Mouse (Mus musculus) thymus, postnatal 36 days (tissue): Measurements from ENCODE around the gene Cdc42se2.

Experiments
- DNase-seq, 2 experiments: peaks; one replicate each; pipeline ENCODE4 v3.0.0; 2022; ENCODE audit warnings: mixed read lengths in 2 of 2

Gene Cdc42se2

GRCm38 (mm10) chr11:54787488-54788474 is at the start of gene Cdc42se2:
Gene Cdc42se2, minus strand, starts transcription at chr11:54787675.
- DNase-seq: peak; percentile 97 to 98

DNA sequence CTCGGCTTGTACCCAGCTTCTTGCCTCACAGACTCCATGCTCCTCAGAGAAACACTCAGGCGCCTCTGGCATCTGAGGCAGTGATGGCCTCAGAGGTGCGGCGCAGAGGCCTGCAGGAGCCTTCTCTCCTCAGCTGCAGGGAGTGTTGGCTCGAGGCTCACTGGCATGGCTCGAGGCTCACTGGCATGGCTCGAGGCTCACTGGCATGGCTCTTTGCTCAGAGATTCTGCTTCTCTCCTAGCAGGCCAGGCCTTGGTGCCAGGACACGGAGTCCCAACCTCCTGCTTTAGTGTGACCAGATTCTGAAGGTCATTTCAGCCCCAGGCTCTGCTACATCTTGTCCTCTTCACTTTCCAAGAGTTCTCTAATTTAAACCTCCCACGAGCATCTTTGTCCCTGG is 48.6 kb upstream of the Cdc42se2 start:
- no peak for DNase-seq

GRCm38 (mm10) chr11:54834596-54834995 is 47.1 kb upstream of the Cdc42se2 start:
- DNase-seq: peak in 1 of 2 experiments; percentile 26

GRCm38 (mm10) chr11:54833833-54834232 is 46.4 kb upstream of the Cdc42se2 start:
- peak in 1 of 2 experiments; percentile 12 for DNase-seq

- no peak for DNase-seq
Measured at GRCm38 (mm10) chr11:54826819-54827218, 39.3 kb upstream of the Cdc42se2 start.

DNA sequence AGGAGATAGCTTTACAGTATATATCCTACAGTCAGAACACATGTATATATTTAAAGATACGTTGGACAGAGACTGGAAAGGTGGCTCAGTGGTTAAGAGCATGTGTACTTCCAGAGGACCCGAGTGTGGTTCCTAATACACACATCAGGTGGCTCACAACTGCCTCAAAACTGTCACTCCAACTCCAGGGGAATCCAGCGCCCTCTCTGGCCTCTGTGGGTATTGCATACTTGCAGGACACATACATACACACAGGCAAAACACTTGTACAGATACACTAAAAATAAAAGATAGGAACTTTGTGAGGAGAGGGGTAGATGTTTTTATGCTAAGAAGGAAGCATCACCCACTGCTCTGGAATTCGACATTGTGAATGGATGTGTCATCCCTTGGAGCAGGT is 38.3 kb upstream of the Cdc42se2 start:
- DNase-seq: no peak

DNA sequence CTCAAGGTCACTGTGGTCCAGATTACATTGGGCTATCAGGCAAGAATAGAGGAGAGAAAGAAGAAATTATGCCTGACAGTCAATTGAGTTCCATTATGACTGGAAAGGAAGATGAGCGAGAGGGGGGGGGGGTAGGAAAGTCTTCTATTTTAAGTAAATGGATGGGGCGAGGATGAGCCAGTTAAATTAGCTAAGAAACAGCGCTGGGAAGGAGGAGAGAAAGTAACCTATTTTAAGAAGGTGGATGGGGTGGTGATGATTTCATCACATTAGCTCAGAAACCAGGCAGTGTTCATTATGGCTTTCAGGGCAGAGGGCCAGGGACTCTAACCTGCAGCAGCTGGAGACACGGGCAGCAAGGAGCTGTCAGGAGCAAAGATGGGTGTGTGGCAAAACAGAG is 36.0 kb upstream of the Cdc42se2 start:
- DNase-seq: no peak

DNA sequence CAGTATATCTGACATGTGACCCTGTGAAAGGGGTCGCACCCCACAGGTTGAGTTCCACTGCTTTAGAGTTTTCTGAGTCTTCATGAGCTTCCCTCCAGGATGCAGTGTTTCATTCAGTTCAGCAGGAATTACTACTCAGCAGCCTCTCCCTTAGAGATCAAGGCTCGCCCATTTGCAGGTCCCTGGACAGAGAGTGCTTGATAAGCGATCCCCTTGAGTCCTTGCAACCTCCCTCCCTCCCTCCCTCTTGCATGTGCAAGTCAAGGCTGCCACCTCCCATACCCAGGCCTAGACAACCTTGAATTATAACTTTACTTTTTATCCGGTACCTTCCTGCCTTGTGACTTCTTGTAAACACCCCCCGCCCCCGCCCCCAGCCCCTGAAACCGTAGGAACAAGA is 32.0 kb upstream of the Cdc42se2 start:
- no peak for DNase-seq

DNA sequence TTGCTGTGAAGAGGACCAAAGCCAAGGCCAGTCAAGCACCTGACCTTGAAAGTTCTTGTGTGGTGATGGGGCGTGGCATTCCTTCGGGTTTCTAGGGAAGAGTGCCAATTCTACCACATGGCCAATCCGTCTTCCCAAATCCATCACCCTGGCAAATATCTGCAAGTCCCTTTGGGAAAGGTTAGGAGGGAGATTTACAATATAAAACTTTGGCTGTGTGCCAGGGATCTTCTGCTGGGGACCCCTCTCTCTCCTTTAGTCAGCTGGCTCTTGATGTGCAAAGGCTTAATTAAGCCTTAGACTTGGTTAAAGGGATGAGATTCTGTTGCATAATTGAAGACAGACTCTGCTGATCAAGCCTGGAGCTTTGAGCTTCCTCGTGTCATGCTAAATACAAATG is 30.0 kb upstream of the Cdc42se2 start:
- no peak for DNase-seq

GRCm38 (mm10) chr11:54815659-54816058 is 28.2 kb upstream of the Cdc42se2 start:
- DNase-seq: no peak

DNA sequence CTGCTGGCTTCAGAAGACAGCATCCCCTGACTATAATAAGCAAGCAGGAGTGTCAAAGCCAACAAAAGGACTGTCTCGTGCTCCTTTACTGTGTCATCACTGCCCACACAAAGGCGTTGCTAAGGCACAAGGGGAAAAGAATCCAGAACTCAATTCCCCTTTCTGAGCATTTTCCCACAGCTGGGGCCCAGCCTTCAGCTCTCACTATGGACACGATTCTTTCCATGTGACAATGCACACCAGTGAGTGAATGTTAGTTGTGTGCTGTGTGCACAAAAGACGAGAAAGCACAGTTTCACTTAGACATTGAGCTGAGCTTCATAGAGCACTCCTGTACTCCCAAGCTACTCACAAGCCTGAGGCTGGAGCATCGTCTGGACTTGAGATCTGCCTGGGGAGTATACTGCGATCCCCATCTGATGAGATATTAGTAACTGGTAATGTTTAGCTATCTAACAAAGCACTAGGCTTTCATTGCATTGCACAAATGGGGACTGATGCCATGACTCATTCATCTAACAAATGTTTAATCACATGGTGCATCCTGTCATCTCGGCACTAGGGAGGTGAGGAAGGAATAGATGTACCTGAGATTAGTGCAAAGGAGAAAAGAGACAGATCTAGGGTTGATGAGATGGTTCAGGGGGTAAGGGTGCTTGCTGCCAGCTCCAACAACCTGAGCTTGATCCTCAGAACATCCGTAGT is 25.5 kb upstream of the Cdc42se2 start:
- DNase-seq: no peak

DNA sequence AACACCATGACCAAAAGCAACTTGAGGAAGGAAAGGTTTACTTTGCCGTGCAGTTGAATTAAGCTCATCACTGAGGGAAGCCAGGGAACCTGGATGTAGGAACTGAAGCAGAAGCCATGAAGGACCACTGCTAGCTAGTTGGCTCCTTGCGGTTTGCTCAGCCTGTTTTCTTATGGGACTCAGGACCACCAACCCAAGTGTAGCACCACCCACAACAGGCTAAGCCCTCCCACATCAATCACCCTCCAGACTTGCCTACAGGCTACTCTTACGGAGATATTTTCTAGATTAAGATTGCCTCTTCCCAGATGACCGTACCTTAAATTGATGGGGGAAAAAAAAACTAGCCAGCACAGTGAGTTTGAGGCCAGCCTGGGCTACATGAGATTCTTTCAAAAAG is 24.8 kb upstream of the Cdc42se2 start:
- no peak for DNase-seq

DNA sequence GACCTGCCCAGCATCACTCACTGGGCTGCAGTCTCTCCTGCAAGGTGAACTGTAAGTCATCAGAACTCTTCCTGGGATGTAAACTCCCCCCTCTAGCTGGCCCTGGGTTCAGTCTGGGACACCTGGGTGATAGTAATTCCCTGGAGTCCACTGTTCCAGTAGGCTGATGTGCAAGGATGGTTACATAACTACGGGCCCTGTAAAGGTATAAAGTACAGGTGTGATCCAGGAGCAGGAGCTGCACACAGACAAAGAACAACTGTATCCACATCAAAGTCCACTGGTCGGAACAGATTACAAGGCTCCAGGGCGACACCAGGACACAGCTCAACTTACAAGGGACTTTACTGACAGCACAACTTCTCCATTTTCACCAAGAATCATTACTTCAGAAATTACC is 23.6 kb upstream of the Cdc42se2 start:
- DNase-seq: no peak

- DNase-seq: no peak
Measured at GRCm38 (mm10) chr11:54809582-54809981, 22.1 kb upstream of the Cdc42se2 start.

- DNase-seq: no peak
Measured at GRCm38 (mm10) chr11:54808177-54808576, 20.7 kb upstream of the Cdc42se2 start.

DNA sequence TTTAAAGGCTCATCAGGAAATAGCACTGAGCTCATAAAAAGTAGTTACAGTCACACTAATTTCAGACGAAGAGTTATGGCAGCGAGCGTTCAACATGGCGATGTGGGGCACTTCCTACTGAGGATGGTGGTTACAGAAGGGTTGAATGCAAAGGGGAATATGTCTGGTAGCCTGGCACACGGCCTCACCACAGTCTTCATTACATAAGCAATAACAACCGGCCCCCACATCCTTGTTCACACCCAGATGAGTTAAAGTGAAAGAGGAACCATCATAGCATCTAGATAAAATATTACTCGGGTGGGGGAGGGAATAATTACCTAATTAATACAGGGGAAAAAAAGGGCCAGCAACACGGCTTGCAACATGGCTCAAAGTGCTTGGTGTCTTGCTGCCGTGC is 20.2 kb upstream of the Cdc42se2 start:
- no peak for DNase-seq

GRCm38 (mm10) chr11:54806891-54807290 is 19.4 kb upstream of the Cdc42se2 start:
- no peak for DNase-seq

DNA sequence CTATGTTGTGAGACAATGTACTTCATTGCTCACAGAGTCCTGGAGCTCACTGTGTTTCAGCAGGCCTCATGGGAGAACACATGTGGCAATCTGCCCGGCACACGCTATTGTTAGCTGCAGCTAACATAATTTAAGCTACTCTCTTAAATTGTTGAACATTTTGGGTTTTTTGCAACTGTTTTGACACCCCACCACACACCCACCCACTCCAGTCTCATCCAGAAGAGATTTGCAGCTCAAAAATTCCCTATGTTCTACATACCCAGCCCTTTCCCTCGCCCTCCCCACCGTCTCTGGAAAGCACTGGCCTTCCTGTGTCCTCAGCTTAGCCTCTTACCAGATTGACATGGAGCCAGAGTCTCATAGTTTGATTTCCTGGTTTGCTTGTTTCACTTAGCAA is 17.7 kb upstream of the Cdc42se2 start:
- DNase-seq: no peak

- DNase-seq: no peak
Measured at GRCm38 (mm10) chr11:54802621-54803020, 15.1 kb upstream of the Cdc42se2 start.

GRCm38 (mm10) chr11:54801791-54802558 is 14.5 kb upstream of the Cdc42se2 start:
- DNase-seq: peak; percentile 77 to 84

DNA sequence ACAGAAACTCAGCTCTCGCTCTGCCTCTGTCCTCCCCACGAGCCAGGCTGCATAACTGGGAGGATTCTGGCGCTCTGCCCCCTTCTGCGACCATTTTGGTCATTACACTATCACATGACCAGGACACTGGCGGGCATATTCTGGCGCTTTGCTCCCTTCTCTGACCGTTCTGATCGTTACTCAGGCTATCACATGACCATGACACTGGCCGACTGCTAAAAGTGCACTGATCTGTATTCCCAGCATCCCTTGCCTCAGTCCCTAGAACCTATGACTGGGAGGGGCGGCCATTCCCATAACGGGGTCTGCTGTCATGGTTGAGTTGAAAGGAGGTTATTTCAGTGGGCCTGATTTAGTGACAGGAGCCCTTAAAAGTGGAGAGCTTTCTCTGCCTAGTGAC is 9.1 kb upstream of the Cdc42se2 start:
- DNase-seq: no peak

- no peak for DNase-seq
Measured at GRCm38 (mm10) chr11:54794678-54795077, 7.2 kb upstream of the Cdc42se2 start.

- no peak for DNase-seq
Measured at GRCm38 (mm10) chr11:54793173-54793572, 5.7 kb upstream of the Cdc42se2 start.
